Mouse (Mus musculus) spleen, adult 2 months (tissue): Measurements from ENCODE around the gene Foxk1.

Experiments used
- CTCF ChIP-seq: fragments of 200-500 bp; IDR thresholded peaks from 2 replicates; pipeline ENCODE4 v1.5.1; 2011; ENCODE audit warnings: mild to moderate bottlenecking, inconsistent platforms; ENCODE audit not compliant: insufficient read depth, insufficient read length, insufficient replicate concordance; ENCODE audit errors: extremely low read depth
- POLR2A ChIP-seq: fragments of 200-500 bp; IDR thresholded peaks from 2 replicates; pipeline ENCODE4 v1.6.1; 2011; ENCODE audit warnings: low read depth, low read length, inconsistent platforms

DNA sequence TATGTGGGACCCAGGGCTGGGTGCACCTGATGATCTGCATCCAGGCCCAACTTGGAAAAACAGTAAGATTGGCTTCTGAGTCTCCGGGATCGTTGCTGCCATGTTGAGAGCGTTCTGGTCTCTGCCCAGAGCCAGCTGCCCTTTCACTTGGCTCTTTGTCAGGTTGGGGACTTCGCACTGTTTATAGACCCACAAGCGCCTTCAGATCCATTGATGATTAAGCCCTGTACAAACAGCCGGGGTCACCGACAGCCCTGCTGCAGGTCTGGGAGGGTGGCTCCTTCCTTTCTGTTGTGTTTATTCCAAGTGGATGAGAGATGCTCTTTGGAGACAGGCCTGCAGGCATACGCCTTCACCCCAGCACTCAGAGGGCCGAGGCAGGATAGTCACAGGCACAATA, 16.6 kb downstream of the Foxk1 start:
- no peak for TF ChIP-seq POLR2A
- no peak for TF ChIP-seq CTCF
